Mouse (Mus musculus): ENCODE results near the gene Ripk3.

GRCm38 (mm10) chr14:55822435-55822990, 33.8 kb upstream of the Ripk3 start:
- TF ChIP-seq CTCF (IDR thresholded peaks at IDR 0.05): peak; percentile 99
- TF ChIP-seq EP300 (IDR thresholded peaks at IDR 0.05): peak; percentile 62; the same call in 1 of the 2 replicates

Data from lung, postnatal 0 days (tissue).